Mouse (Mus musculus) cerebellum, postnatal 10 days (tissue): Measurements from ENCODE around the gene Sccpdh.
"Not testable (repeated sequence)": the region's sequence is repeated elsewhere in the genome, so short reads cannot be mapped to it uniquely, and the experiment has no call there.

Experiments used
- DNase-seq, 2 experiments: peaks; one replicate each; pipeline ENCODE4 v3.0.0; 2021; ENCODE audit warnings: mixed read lengths in 2 of 2

Sccpdh gene

GRCm38 (mm10) chr1:179668836-179669537, 977 bp downstream of the Sccpdh start:
- DNase-seq, result peak; percentile 28 to 51

GRCm38 (mm10) chr1:179674355-179674754, 6.3 kb downstream of the Sccpdh start:
- DNase-seq, result no peak

- no peak for DNase-seq
Measured at GRCm38 (mm10) chr1:179677031-179677430, 9.0 kb downstream of the Sccpdh start.

GRCm38 (mm10) chr1:179679326-179679725, 11.3 kb downstream of the Sccpdh start:
- DNase-seq, result no peak

GRCm38 (mm10) chr1:179682753-179683152, 14.7 kb downstream of the Sccpdh start:
- not testable (repeated sequence) for DNase-seq

- DNase-seq, result no peak
Measured at GRCm38 (mm10) chr1:179686348-179686747, 18.3 kb downstream of the Sccpdh start.

- no peak for DNase-seq
Measured at GRCm38 (mm10) chr1:179686781-179687180, 18.8 kb downstream of the Sccpdh start.

- no peak for DNase-seq
Measured at GRCm38 (mm10) chr1:179687305-179687704, 19.3 kb downstream of the Sccpdh start.

GRCm38 (mm10) chr1:179687966-179688365, 20.0 kb downstream of the Sccpdh start:
- DNase-seq, result peak; percentile 58 to 59

- DNase-seq, result no peak
Measured at GRCm38 (mm10) chr1:179688415-179688814, 20.4 kb downstream of the Sccpdh start.

GRCm38 (mm10) chr1:179688914-179689313, 20.9 kb downstream of the Sccpdh start:
- DNase-seq, result no peak

GRCm38 (mm10) chr1:179689479-179689878, 21.5 kb downstream of the Sccpdh start:
- no peak for DNase-seq

GRCm38 (mm10) chr1:179704150-179704549, 36.1 kb downstream of the Sccpdh start:
- no peak for DNase-seq

GRCm38 (mm10) chr1:179705154-179705553, 37.1 kb downstream of the Sccpdh start:
- peak; percentile 22 to 36 for DNase-seq

- peak; percentile 54 to 56 for DNase-seq
Measured at GRCm38 (mm10) chr1:179709390-179709789, 41.4 kb downstream of the Sccpdh start.

- no peak for DNase-seq
Measured at GRCm38 (mm10) chr1:179710739-179711138, 42.7 kb downstream of the Sccpdh start.

- DNase-seq, result no peak
Measured at GRCm38 (mm10) chr1:179712658-179713057, 44.6 kb downstream of the Sccpdh start.

- no peak for DNase-seq
Measured at GRCm38 (mm10) chr1:179713367-179713766, 45.4 kb downstream of the Sccpdh start.

- DNase-seq, result not testable (repeated sequence)
Measured at GRCm38 (mm10) chr1:179715289-179715688, 47.3 kb downstream of the Sccpdh start.

- no peak for DNase-seq
Measured at GRCm38 (mm10) chr1:179715786-179716185, 47.8 kb downstream of the Sccpdh start.

- no peak for DNase-seq
Measured at GRCm38 (mm10) chr1:179722811-179723469, 54.9 kb downstream of the Sccpdh start.

GRCm38 (mm10) chr1:179728661-179729060, 60.7 kb downstream of the Sccpdh start:
- DNase-seq, result no peak

- no peak for DNase-seq
Measured at GRCm38 (mm10) chr1:179731391-179731790, 63.4 kb downstream of the Sccpdh start.
